Mouse (Mus musculus) limb, embryonic 11.5 days (tissue): ENCODE results near the gene Ptx4. TPM values are rescaled to one million over a fixed set of nuclear protein-coding genes. Genes with fewer than 3 reads are reported as not detected.

Source experiments
- ATAC-seq: fragments of 200-750 bp; cut with Nextera tagmentation; 2 replicates; pipeline ENCODE4 v1.8.0; 2017; ENCODE audit warnings: low read depth; ENCODE audit not compliant: insufficient number of reproducible peaks, low FRiP score, low TSS enrichment
- DNase-seq: peaks from one replicate; pipeline ENCODE4 v3.0.0-alpha.2; 2015; ENCODE audit warnings: low spot score
- H3K27ac ChIP-seq: fragments of 300-500 bp; sonication (generic); replicated peaks from 2 replicates; pipeline ENCODE4 v1.5.1; 2014; ENCODE audit warnings: low read depth, mild to moderate bottlenecking, low read length
- H3K27me3 ChIP-seq: fragments of 300-500 bp; sonication (generic); 2 replicates; pipeline ENCODE4 v1.6.1; 2014; ENCODE audit warnings: mild to moderate bottlenecking, low read length, mixed read lengths; ENCODE audit not compliant: control insufficient read depth, insufficient read depth
- H3K36me3 ChIP-seq: fragments of 300-500 bp; sonication (generic); 2 replicates; pipeline ENCODE4 v1.6.1; 2014; ENCODE audit warnings: mild to moderate bottlenecking, low read length, moderate library complexity, mixed read lengths; ENCODE audit not compliant: control insufficient read depth, insufficient read depth
- H3K4me1 ChIP-seq: fragments of 300-500 bp; sonication (generic); 2 replicates; pipeline ENCODE4 v1.6.1; 2014; ENCODE audit warnings: low read length, mixed read lengths; ENCODE audit not compliant: control insufficient read depth, insufficient read depth
- H3K4me2 ChIP-seq: fragments of 300-500 bp; sonication (generic); 2 replicates; pipeline ENCODE4 v1.6.1; 2014; ENCODE audit warnings: low read depth, mild to moderate bottlenecking, moderate library complexity; ENCODE audit not compliant: severe bottlenecking
- H3K4me3 ChIP-seq: fragments of 300-500 bp; sonication (generic); 2 replicates; pipeline ENCODE4 v1.5.1; 2014; ENCODE audit warnings: low read depth, low read length
- H3K9ac ChIP-seq: fragments of 300-500 bp; sonication (generic); 2 replicates; pipeline ENCODE4 v1.6.1; 2014; ENCODE audit warnings: mild to moderate bottlenecking, low read length
- H3K9me3 ChIP-seq: fragments of 300-500 bp; sonication (generic); 2 replicates; pipeline ENCODE4 v1.6.1; 2016; ENCODE audit warnings: low read length; ENCODE audit not compliant: control insufficient read depth
- WGBS: fragments of 180-500 bp; shearing (Covaris S2); extraction: QIAGEN DNeasy Blood & Tissue Kit; methylation state at CpG from one replicate; pipeline ENCODE4 v1.1.7; 2014; 5-methylcytosine and 5-hydroxymethylcytosine counted together
- polyA plus RNA-seq: library from polyadenylated mRNA; unstranded; fragments of >200 nt; fragmentation: Nextera tagmentation; extraction: Ambion mirVana; gene quantifications from 2 replicates; pipeline ENCODE4 v1.2.1, GENCODE M21; 2014

Gene Ptx4
- polyA plus RNA-seq, 1 experiment from 2014 or later = 0.17 TPM

DNA sequence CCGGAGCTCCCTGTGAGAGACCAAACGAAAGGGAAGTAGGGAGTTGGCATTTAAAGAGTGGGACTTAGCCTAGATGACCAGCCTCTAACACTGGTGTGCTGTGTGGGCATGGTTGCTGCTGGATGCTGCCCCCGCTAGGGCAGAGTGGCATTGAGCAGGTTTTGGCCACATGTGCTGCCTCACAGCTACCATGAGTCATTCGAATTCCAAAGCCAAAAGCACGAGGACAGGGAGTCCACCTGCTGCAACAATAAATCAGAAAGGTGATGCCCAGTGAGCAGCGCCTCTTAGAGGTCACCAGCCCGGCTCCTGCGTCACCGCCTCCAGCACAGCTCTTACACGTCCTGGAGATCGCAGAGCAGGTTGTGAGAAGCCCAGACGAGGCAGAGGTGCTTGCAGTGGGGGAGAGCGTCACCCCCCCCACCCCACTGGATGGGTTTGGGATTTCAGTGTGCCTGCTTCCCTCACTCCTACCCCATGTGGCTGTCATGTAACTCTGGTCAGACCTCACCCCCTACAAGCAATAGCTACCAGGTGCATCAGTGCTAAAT, 35.6 kb upstream of the Ptx4 start:
- DNase-seq (peak; percentile 40), ATAC-seq (no peak)
- H3K4me2 ChIP-seq = no peak overlapping the region
- peaks cover 30% of the 10 kb centered on the region for H3K4me1 ChIP-seq
- 67% methylated on average over 13 of the region's 13 CpGs for WGBS
- no peaks in the 10 kb centered on the region for H3K27me3 ChIP-seq
- no peaks in the 10 kb centered on the region for H3K9me3 ChIP-seq
- H3K4me3 ChIP-seq = no peak overlapping the region
- H3K27ac ChIP-seq = peak overlapping the region; percentile 95; the same call in 1 of the 2 replicates
- no peak overlapping the region for H3K9ac ChIP-seq
- peaks cover 5% of the 10 kb centered on the region for H3K36me3 ChIP-seq

DNA sequence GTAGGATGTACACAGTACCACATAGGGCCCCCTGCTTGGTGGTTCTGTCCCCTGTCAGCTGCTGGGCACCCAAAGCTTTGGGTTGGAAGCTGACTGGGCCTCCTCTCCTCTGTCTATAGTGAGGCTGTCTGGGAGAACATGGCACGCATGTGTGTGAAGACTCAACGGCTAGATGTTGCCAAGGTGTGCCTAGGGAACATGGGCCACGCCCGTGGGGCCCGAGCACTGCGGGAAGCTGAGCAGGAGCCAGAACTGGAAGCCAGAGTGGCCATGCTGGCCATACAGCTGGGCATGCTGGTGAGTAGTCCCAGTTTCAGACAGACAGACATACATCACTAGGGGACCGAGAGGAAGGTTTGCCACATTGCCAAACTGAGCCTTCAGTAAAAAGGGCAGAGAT, 33.8 kb upstream of the Ptx4 start:
- no peaks in the 10 kb centered on the region for H3K9me3 ChIP-seq
- ATAC-seq (no peak), DNase-seq (no peak)
- WGBS = 87% methylated on average over 7 of the region's 7 CpGs
- H3K27me3 ChIP-seq = no peaks in the 10 kb centered on the region
- no peak overlapping the region for H3K9ac ChIP-seq
- H3K27ac ChIP-seq = no peak overlapping the region
- H3K4me1 ChIP-seq = peaks cover 24% of the 10 kb centered on the region
- H3K36me3 ChIP-seq = peaks cover 5% of the 10 kb centered on the region
- no peak overlapping the region for H3K4me2 ChIP-seq
- H3K4me3 ChIP-seq = no peak overlapping the region

DNA sequence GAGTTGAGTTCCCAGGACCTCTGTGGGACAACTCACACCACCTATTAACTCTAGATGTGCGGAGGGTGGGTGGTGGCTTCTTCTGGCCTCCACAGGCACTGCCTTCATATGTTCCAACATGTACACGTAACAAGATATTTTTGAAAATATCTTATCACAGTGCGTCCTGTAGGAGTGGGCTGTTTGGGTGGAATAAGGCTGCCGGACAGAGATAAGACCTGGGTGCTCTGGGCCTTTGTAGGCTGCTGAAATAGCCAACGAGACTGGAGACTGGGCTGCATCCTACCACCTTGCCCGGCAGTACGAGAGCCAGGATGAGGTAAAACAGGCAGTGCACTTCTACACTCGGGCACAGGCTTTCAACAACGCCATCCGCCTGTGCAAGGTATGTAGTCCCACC, 31.4 kb upstream of the Ptx4 start:
- DNase-seq (no peak), ATAC-seq (0 out of 2 replicates have a peak, but pooled peaks have one; percentile 15)
- H3K4me1 ChIP-seq = peaks cover 7% of the 10 kb centered on the region
- no peak overlapping the region for H3K4me2 ChIP-seq
- WGBS = 94% methylated on average over 10 of the region's 10 CpGs
- peaks cover 5% of the 10 kb centered on the region for H3K36me3 ChIP-seq
- no peak overlapping the region for H3K9ac ChIP-seq
- no peaks in the 10 kb centered on the region for H3K27me3 ChIP-seq
- H3K27ac ChIP-seq = no peak overlapping the region
- H3K4me3 ChIP-seq = no peak overlapping the region
- no peaks in the 10 kb centered on the region for H3K9me3 ChIP-seq

DNA sequence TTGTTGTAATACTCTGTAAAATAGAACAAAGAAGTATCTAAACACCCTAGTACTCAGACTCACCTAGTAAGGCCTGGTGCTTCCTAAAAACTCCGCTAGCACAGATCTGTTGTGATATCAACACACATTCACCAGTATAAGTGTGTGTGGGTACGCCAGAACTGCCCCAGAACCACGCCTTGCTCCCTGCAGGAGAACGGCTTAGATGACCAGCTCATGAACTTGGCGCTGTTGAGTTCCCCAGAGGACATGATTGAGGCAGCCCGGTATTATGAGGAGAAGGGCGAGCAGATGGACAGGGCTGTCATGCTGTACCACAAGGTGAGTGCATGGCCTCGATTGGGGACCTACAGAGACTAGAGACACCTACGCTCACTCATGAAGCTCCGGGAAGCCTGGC, 30.1 kb upstream of the Ptx4 start:
- Histone ChIP-seq H3K4me2 (no peak overlapping the region), H3K4me3 (no peak overlapping the region), H3K27me3 (no peaks in the 10 kb centered on the region), H3K9me3 (no peaks in the 10 kb centered on the region), H3K36me3 (peaks cover 5% of the 10 kb centered on the region), H3K4me1 (no peaks in the 10 kb centered on the region; the same call in 1 of the 2 replicates), H3K27ac (no peak overlapping the region), H3K9ac (no peak overlapping the region)
- ATAC-seq (no peak), DNase-seq (no peak)
- WGBS = 93% methylated on average over 10 of the region's 10 CpGs

DNA sequence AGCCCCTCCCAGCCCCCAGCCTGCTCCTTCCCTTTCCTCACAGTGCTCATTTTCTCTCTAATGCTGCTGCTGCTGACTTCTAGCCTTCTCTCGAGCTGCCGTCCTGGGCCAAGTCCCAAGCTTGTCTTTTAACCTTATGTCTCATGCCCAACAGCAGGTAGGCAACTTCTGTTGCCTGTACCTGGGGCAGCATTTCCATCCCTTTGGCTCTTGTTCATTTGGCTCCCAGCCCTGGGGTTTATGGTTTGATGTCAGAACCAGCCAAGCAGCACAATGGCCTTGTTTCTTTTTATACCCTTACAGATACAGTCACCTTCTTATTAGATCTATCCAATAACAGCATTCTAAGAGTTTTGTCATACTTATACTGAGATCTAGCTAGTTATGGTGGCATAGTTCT, 24.3 kb upstream of the Ptx4 start:
- no peak overlapping the region for H3K4me3 ChIP-seq
- H3K4me2 ChIP-seq = no peak overlapping the region
- ATAC-seq (no peak), DNase-seq (no peak)
- no peaks in the 10 kb centered on the region for H3K4me1 ChIP-seq
- no peaks in the 10 kb centered on the region for H3K9me3 ChIP-seq
- 84% methylated on average over 2 of the region's 2 CpGs for WGBS
- H3K27me3 ChIP-seq = no peaks in the 10 kb centered on the region
- no peak overlapping the region for H3K9ac ChIP-seq
- no peak overlapping the region for H3K27ac ChIP-seq
- H3K36me3 ChIP-seq = peaks cover 17% of the 10 kb centered on the region; the same call in 1 of the 2 replicates

DNA sequence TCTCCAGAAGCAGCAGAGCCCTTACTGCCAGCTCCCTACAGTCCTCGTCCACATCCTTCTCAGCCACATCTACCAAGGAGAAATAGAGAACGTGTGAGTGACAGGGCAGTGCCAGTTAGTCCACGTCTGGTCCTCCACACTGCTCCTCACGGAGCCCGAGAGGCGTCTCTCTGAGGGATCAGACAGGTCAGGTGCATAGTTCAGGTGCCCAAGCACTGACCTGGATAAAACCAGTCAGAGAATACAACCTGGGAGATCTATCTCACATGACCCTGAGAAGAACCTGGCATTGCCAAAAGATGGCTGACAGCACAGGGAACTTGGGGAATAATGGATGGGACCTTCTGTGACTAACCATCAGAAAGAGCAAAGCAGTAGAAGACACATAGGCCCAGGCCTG, 20.5 kb upstream of the Ptx4 start:
- Histone ChIP-seq H3K9me3 (no peaks in the 10 kb centered on the region), H3K9ac (no peak overlapping the region), H3K4me3 (no peak overlapping the region), H3K4me2 (no peak overlapping the region), H3K27ac (no peak overlapping the region), H3K27me3 (no peaks in the 10 kb centered on the region), H3K36me3 (peaks cover 21% of the 10 kb centered on the region; the same call in 1 of the 2 replicates), H3K4me1 (no peaks in the 10 kb centered on the region)
- DNase-seq = no peak
- ATAC-seq = no peak
- 94% methylated on average over 6 of the region's 6 CpGs for WGBS

DNA sequence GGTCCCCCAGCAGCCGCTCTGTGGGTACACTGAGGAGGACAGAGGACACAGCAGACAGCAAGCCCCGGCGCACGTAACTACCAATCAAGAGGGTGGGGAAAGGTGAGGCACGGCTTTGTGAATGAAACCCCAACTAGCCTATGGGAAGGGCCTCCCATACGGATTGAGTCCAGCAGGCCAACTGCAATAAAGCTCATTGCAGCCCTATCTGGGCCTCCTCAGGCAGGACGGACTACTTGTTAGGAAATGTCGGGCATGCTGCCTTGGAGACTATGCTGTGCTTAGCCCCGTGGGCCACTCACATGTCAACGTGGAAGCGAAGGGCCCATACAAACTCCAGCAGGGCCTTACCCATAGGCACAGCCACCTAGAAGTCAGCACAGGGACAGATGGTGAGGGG, 19.2 kb upstream of the Ptx4 start:
- WGBS = 92% methylated on average over 11 of the region's 11 CpGs
- no peak for ATAC-seq
- H3K27me3 ChIP-seq = no peaks in the 10 kb centered on the region
- H3K36me3 ChIP-seq = peaks cover 29% of the 10 kb centered on the region; the same call in 1 of the 2 replicates
- H3K4me1 ChIP-seq = no peaks in the 10 kb centered on the region
- no peak overlapping the region for H3K4me2 ChIP-seq
- DNase-seq = no peak
- no peak overlapping the region for H3K27ac ChIP-seq
- no peak overlapping the region for H3K9ac ChIP-seq
- no peaks in the 10 kb centered on the region for H3K9me3 ChIP-seq
- H3K4me3 ChIP-seq = no peak overlapping the region

DNA sequence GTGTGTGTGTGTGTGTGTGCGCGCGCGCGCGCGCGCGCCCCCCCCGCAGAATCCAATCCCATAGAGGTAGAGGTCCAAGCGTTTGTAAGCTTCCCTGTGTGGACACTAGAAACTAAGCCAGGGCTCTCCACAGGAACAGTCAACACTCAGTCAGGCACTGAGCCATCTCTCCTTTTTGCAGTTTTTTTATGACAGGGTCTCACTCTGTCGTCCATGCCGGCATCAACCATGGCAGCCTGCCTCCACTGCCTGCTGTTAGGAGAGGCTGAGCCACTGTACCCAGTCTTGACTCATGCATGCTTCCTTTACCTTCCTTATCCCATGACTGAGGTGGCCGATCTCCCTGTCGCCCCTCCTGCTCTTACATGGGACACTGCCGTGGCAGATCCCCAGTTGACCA, 12.8 kb upstream of the Ptx4 start:
- WGBS = 83% methylated on average over 16 of the region's 16 CpGs
- Histone ChIP-seq H3K9ac (no peak overlapping the region), H3K4me1 (no peaks in the 10 kb centered on the region), H3K27ac (no peak overlapping the region), H3K9me3 (no peaks in the 10 kb centered on the region), H3K27me3 (no peaks in the 10 kb centered on the region), H3K36me3 (peaks cover 23% of the 10 kb centered on the region), H3K4me2 (no peak overlapping the region), H3K4me3 (no peak overlapping the region)
- DNase-seq (no peak), ATAC-seq (no peak)

DNA sequence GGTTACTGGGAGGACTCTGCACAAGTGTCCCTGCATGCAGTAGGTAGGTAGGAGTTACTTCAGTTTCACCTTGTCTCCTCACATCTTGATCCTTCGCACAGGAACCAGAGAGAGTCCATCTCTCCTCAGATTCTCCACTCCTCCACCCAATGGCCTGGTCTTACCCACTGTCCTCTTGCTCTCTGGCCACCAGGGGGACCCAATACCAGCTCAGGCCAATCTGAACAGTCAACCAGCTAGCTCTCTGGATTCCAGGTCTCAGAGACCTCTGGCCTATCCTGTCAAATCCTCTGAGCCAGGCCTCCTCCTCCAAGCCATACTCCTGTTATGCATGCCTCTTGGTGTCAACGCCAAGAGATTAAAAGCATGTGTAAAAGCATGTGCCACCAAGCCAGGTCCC, 11.0 kb upstream of the Ptx4 start:
- Histone ChIP-seq H3K27me3 (no peaks in the 10 kb centered on the region), H3K4me3 (no peak overlapping the region), H3K9me3 (no peaks in the 10 kb centered on the region), H3K4me1 (no peaks in the 10 kb centered on the region), H3K4me2 (no peak overlapping the region), H3K9ac (no peak overlapping the region), H3K36me3 (peaks cover 23% of the 10 kb centered on the region), H3K27ac (no peak overlapping the region)
- 81% methylated on average over 2 of the region's 2 CpGs for WGBS
- ATAC-seq = no peak
- peak; percentile 55 for DNase-seq
